Mouse (Mus musculus) ES-E14 (cell line): Measurements from ENCODE around the gene Als2. TPM values are rescaled to one million over a fixed set of nuclear protein-coding genes. Genes with fewer than 3 reads are reported as not detected.

ENCODE experiments used
- DNase-seq: peaks from one replicate; pipeline ENCODE4 v3.0.0-alpha.2; 2013; ENCODE audit warnings: low read depth, low spot score
- H3K27ac ChIP-seq: 2 replicates; pipeline ENCODE4 v1.5.1; 2012; ENCODE audit warnings: low read depth, mild to moderate bottlenecking, low read length, moderate library complexity, mixed read lengths; ENCODE audit not compliant: poor library complexity, insufficient read depth, severe bottlenecking
- H3K36me3 ChIP-seq: 2 replicates; pipeline ENCODE4 v1.6.1; 2012; ENCODE audit warnings: mild to moderate bottlenecking, low read length, moderate library complexity, mixed read lengths; ENCODE audit not compliant: control insufficient read depth, poor library complexity, insufficient read depth, severe bottlenecking
- H3K4me1 ChIP-seq, 2 experiments: fragments of 150-350 bp in 1 of 2; sonication (generic) in 1 of 2; 2 replicates each; pipeline ENCODE4 v1.6.1; 2012; ENCODE audit warnings: low read length in 2 of 2, mild to moderate bottlenecking in 1 of 2, mixed read lengths in 1 of 2; ENCODE audit not compliant: control insufficient read depth in 2 of 2, insufficient read depth in 2 of 2, poor library complexity in 1 of 2
- H3K4me3 ChIP-seq, 2 experiments: fragments of 150-350 bp in 1 of 2; sonication (generic) in 1 of 2; 2 replicates each; pipeline ENCODE4 v1.5.1; 2012; ENCODE audit warnings: low read length in 2 of 2, low read depth in 1 of 2, mild to moderate bottlenecking in 1 of 2, mixed read lengths in 1 of 2; ENCODE audit not compliant: insufficient read depth in 1 of 2, poor library complexity in 1 of 2, severe bottlenecking in 1 of 2
- H3K9ac ChIP-seq: 2 replicates; pipeline ENCODE4 v1.6.1; 2012; ENCODE audit warnings: low read depth, mild to moderate bottlenecking, low read length, mixed read lengths; ENCODE audit not compliant: poor library complexity, insufficient read depth, severe bottlenecking
- H3K9me3 ChIP-seq: fragments of 150-350 bp; sonication (generic); 2 replicates; pipeline ENCODE4 v1.6.1; 2012; ENCODE audit warnings: low read depth, mild to moderate bottlenecking, low read length; ENCODE audit not compliant: control insufficient read depth, insufficient read depth
- CHD2 ChIP-seq: IDR thresholded peaks from 2 replicates; pipeline ENCODE4 v1.6.1; 2014; ENCODE audit warnings: mild to moderate bottlenecking, low read depth, low read length, inconsistent platforms
- HCFC1 ChIP-seq: IDR thresholded peaks from 2 replicates; pipeline ENCODE4 v1.6.1; 2012; ENCODE audit warnings: low read length, inconsistent platforms, borderline replicate concordance; ENCODE audit not compliant: insufficient read depth
- MAFK ChIP-seq: IDR thresholded peaks from 2 replicates; pipeline ENCODE4 v1.6.1; 2014; ENCODE audit warnings: mild to moderate bottlenecking, low read depth, low read length, inconsistent platforms; ENCODE audit not compliant: insufficient read depth
- ZC3H11A ChIP-seq: IDR thresholded peaks from 2 replicates; pipeline ENCODE4 v1.6.1; 2012; ENCODE audit warnings: low read depth, mild to moderate bottlenecking, inconsistent platforms, low read length, borderline replicate concordance
- ZNF384 ChIP-seq: IDR thresholded peaks from 2 replicates; pipeline ENCODE4 v1.6.1; 2012; ENCODE audit warnings: low read depth, low read length, inconsistent platforms
- in situ Hi-C, 2 experiments: fragments of 600-800 bp; cut with MboI; formaldehyde crosslinking; loops; one replicate each; pipeline ENCODE4 v1.15.1; 2025; ENCODE audit warnings: low sequenced_read_pairs in 2 of 2, inconsistent platforms in 1 of 2; ENCODE audit not compliant: unreplicated experiment in 2 of 2
- total RNA-seq: library from RNA; depleted of rRNA; stranded (reverse); fragments of 300-350 nt; gene quantifications from 2 replicates; pipeline ENCODE4 v1.2.3, GENCODE M21; 2012; rRNA removed

The Als2 gene
- total RNA-seq, 1 experiment = 23.2 TPM

DNA sequence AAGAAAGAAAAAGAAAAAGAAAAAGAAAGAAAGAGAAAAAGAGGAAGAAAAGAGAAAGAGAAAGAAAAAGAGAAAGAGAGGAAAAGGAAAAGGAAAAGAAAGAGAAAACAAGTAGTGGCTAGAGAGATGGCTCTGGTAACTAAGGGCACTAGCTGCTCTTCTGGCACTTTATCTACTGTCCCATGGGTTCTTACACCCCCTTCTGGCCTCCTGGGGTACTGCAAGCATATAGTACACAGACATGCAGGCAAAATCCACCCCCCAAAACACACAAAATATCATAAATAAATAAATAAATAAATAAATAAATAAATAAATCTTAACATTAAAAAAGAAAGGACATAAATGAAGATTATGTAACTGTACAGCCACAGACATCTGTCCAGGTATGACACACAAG is 94.2 kb downstream of the Als2 start:
- Histone ChIP-seq H3K9me3 (no peaks in the 10 kb centered on the region), H3K27ac (no peak overlapping the region), H3K36me3 (no peaks in the 10 kb centered on the region), H3K9ac (no peak overlapping the region), H3K4me3 (no peak overlapping the region), H3K4me1 (no peaks in the 10 kb centered on the region)
- TF ChIP-seq ZC3H11A (peak; percentile 54; the same call in 1 of the 2 replicates), MAFK (no peak), CHD2 (no peak)
- DNase-seq = peak; percentile 45
- in situ Hi-C loops = no loop called here

GRCm38 (mm10) chr1:59134419-59134818 is 102.6 kb downstream of the Als2 start:
- H3K4me3 ChIP-seq = no peak overlapping the region
- no peaks in the 10 kb centered on the region for H3K36me3 ChIP-seq
- TF ChIP-seq ZNF384 = no peak
- TF ChIP-seq CHD2 = no peak
- no peak for TF ChIP-seq HCFC1
- no peak for TF ChIP-seq MAFK
- no peak overlapping the region for H3K27ac ChIP-seq
- no peaks in the 10 kb centered on the region for H3K4me1 ChIP-seq
- in situ Hi-C loops = no loop called here
- DNase-seq = no peak
- H3K9ac ChIP-seq = no peak overlapping the region
- no peaks in the 10 kb centered on the region for H3K9me3 ChIP-seq

GRCm38 (mm10) chr1:59128879-59129278 is 108.2 kb downstream of the Als2 start:
- H3K4me1 ChIP-seq = no peaks in the 10 kb centered on the region
- in situ Hi-C loops = no loop called here
- H3K9me3 ChIP-seq = no peaks in the 10 kb centered on the region
- no peak overlapping the region for H3K27ac ChIP-seq
- no peak overlapping the region for H3K4me3 ChIP-seq
- H3K36me3 ChIP-seq = no peaks in the 10 kb centered on the region
- DNase-seq = no peak
- no peak overlapping the region for H3K9ac ChIP-seq
- TF ChIP-seq ZC3H11A (no peak), MAFK (no peak), CHD2 (no peak), ZNF384 (no peak), HCFC1 (no peak)

- Histone ChIP-seq H3K27ac (no peak overlapping the region), H3K36me3 (no peaks in the 10 kb centered on the region), H3K9me3 (no peaks in the 10 kb centered on the region), H3K4me1 (no peaks in the 10 kb centered on the region), H3K9ac (no peak overlapping the region), H3K4me3 (no peak overlapping the region)
- DNase-seq = no peak
- TF ChIP-seq ZNF384 = no peak
- TF ChIP-seq HCFC1 = no peak
- in situ Hi-C loops = no loop called here
Observed at GRCm38 (mm10) chr1:59125558-59125957, 111.5 kb downstream of the Als2 start.

GRCm38 (mm10) chr1:59119720-59120457 is 117.1 kb downstream of the Als2 start, which contains the start of gene Tmem237:
TSS of gene Tmem237 (minus strand) at chr1:59120408.
- in situ Hi-C loops = no loop called here
- Histone ChIP-seq H3K4me1 (no peaks in the 10 kb centered on the region), H3K27ac (peak within 1 kb of the TSS; percentile 57; the same call in 1 of the 2 replicates)

More at GRCm38 (mm10) chr1:59119720-59120457, 117.1 kb downstream of the Als2 start, which contains the start of gene Tmem237:
- peaks cover 2% of the 10 kb centered on the region; the same call in 1 of the 2 replicates for H3K36me3 ChIP-seq
- peak within 1 kb of the TSS; percentile 95 for H3K9ac ChIP-seq
- peak; percentile 76 for DNase-seq
- peak within 1 kb of the TSS; percentile 87 to 98 for H3K4me3 ChIP-seq
- TF ChIP-seq ZC3H11A (no peak), ZNF384 (no peak), CHD2 (no peak), HCFC1 (peak; percentile 41; the same call in 1 of the 2 replicates), MAFK (no peak)
- H3K9me3 ChIP-seq = no peaks in the 10 kb centered on the region

Other genes with a start within 250 kb of the Als2 start
- gene C2cd6, start 142.3 kb downstream of the Als2 start, total RNA-seq = 0.22 TPM in 1 of 2 replicates, not detected in the other
- 23.4 and 36.5 TPM in 2 replicates for gene Tmem237, start 116.8 kb downstream of the Als2 start, total RNA-seq
- 1.0 and 1.2 TPM in 2 replicates for gene Mpp4, start 73.8 kb downstream of the Als2 start, total RNA-seq
- gene Cdk15, start 19.7 kb upstream of the Als2 start, total RNA-seq = 0.32 and 0.58 TPM in 2 replicates
- 57.9 and 88.8 TPM in 2 replicates for gene Fzd7, start 245.2 kb upstream of the Als2 start, total RNA-seq